Mouse (Mus musculus) ES-E14 (cell line): ENCODE data around the gene Tnr. TPM values are rescaled to one million over a fixed set of nuclear protein-coding genes. Genes with fewer than 3 reads are reported as not detected.

Source experiments
- DNase-seq: peaks from one replicate; pipeline ENCODE4 v3.0.0-alpha.2; 2013; ENCODE audit warnings: low read depth, low spot score
- H3K27ac ChIP-seq: 2 replicates; pipeline ENCODE4 v1.5.1; 2012; ENCODE audit warnings: low read depth, mild to moderate bottlenecking, low read length, moderate library complexity, mixed read lengths; ENCODE audit not compliant: poor library complexity, insufficient read depth, severe bottlenecking
- H3K36me3 ChIP-seq: 2 replicates; pipeline ENCODE4 v1.6.1; 2012; ENCODE audit warnings: mild to moderate bottlenecking, low read length, moderate library complexity, mixed read lengths; ENCODE audit not compliant: control insufficient read depth, poor library complexity, insufficient read depth, severe bottlenecking
- H3K4me1 ChIP-seq, 2 experiments: fragments of 150-350 bp in 1 of 2; sonication (generic) in 1 of 2; 2 replicates each; pipeline ENCODE4 v1.6.1; 2012; ENCODE audit warnings: low read length in 2 of 2, mild to moderate bottlenecking in 1 of 2, mixed read lengths in 1 of 2; ENCODE audit not compliant: control insufficient read depth in 2 of 2, insufficient read depth in 2 of 2, poor library complexity in 1 of 2
- H3K4me3 ChIP-seq, 2 experiments: fragments of 150-350 bp in 1 of 2; sonication (generic) in 1 of 2; 2 replicates each; pipeline ENCODE4 v1.5.1; 2012; ENCODE audit warnings: low read length in 2 of 2, low read depth in 1 of 2, mild to moderate bottlenecking in 1 of 2, mixed read lengths in 1 of 2; ENCODE audit not compliant: insufficient read depth in 1 of 2, poor library complexity in 1 of 2, severe bottlenecking in 1 of 2
- H3K9ac ChIP-seq: 2 replicates; pipeline ENCODE4 v1.6.1; 2012; ENCODE audit warnings: low read depth, mild to moderate bottlenecking, low read length, mixed read lengths; ENCODE audit not compliant: poor library complexity, insufficient read depth, severe bottlenecking
- H3K9me3 ChIP-seq: fragments of 150-350 bp; sonication (generic); 2 replicates; pipeline ENCODE4 v1.6.1; 2012; ENCODE audit warnings: low read depth, mild to moderate bottlenecking, low read length; ENCODE audit not compliant: control insufficient read depth, insufficient read depth
- CHD2 ChIP-seq: IDR thresholded peaks from 2 replicates; pipeline ENCODE4 v1.6.1; 2014; ENCODE audit warnings: mild to moderate bottlenecking, low read depth, low read length, inconsistent platforms
- HCFC1 ChIP-seq: IDR thresholded peaks from 2 replicates; pipeline ENCODE4 v1.6.1; 2012; ENCODE audit warnings: low read length, inconsistent platforms, borderline replicate concordance; ENCODE audit not compliant: insufficient read depth
- MAFK ChIP-seq: IDR thresholded peaks from 2 replicates; pipeline ENCODE4 v1.6.1; 2014; ENCODE audit warnings: mild to moderate bottlenecking, low read depth, low read length, inconsistent platforms; ENCODE audit not compliant: insufficient read depth
- ZC3H11A ChIP-seq: IDR thresholded peaks from 2 replicates; pipeline ENCODE4 v1.6.1; 2012; ENCODE audit warnings: low read depth, mild to moderate bottlenecking, inconsistent platforms, low read length, borderline replicate concordance
- ZNF384 ChIP-seq: IDR thresholded peaks from 2 replicates; pipeline ENCODE4 v1.6.1; 2012; ENCODE audit warnings: low read depth, low read length, inconsistent platforms
- in situ Hi-C, 2 experiments: fragments of 600-800 bp; cut with MboI; formaldehyde crosslinking; loops; one replicate each; pipeline ENCODE4 v1.15.1; 2025; ENCODE audit warnings: low sequenced_read_pairs in 2 of 2, inconsistent platforms in 1 of 2; ENCODE audit not compliant: unreplicated experiment in 2 of 2
- total RNA-seq: library from RNA; depleted of rRNA; stranded (reverse); fragments of 300-350 nt; gene quantifications from 2 replicates; pipeline ENCODE4 v1.2.3, GENCODE M21; 2012

The Tnr gene
- total RNA-seq, 1 experiment, result not detected

- no peak for DNase-seq
- TF ChIP-seq HCFC1 (no peak), CHD2 (no peak)
- Histone ChIP-seq H3K36me3 (no peaks in the 10 kb centered on the region), H3K9ac (no peak overlapping the region), H3K4me3 (no peak overlapping the region), H3K9me3 (no peaks in the 10 kb centered on the region), H3K27ac (no peak overlapping the region), H3K4me1 (no peaks in the 10 kb centered on the region)
- in situ Hi-C loops, result no loop called here
These were observed 91.3 kb downstream of the Tnr start for GRCm38 (mm10) chr1:159614644-159615431.

- Histone ChIP-seq H3K9me3 (no peaks in the 10 kb centered on the region), H3K27ac (no peak overlapping the region), H3K9ac (no peak overlapping the region), H3K4me1 (no peaks in the 10 kb centered on the region), H3K4me3 (no peak overlapping the region), H3K36me3 (no peaks in the 10 kb centered on the region)
- DNase-seq, result no peak
- TF ChIP-seq HCFC1, result no peak
- TF ChIP-seq ZC3H11A, result no peak
- no peak for TF ChIP-seq CHD2
- no peak for TF ChIP-seq ZNF384
- no peak for TF ChIP-seq MAFK
- in situ Hi-C loops, result no loop called here
These were observed 92.1 kb downstream of the Tnr start for GRCm38 (mm10) chr1:159615686-159616085.

GRCm38 (mm10) chr1:159619205-159619604 lies 95.6 kb downstream of the Tnr start:
- Histone ChIP-seq H3K9me3 (no peaks in the 10 kb centered on the region), H3K9ac (no peak overlapping the region), H3K4me3 (no peak overlapping the region), H3K4me1 (no peaks in the 10 kb centered on the region), H3K36me3 (no peaks in the 10 kb centered on the region), H3K27ac (no peak overlapping the region)
- TF ChIP-seq ZC3H11A (no peak), MAFK (no peak), ZNF384 (no peak), CHD2 (no peak), HCFC1 (no peak)
- DNase-seq, result no peak
- in situ Hi-C loops, result no loop called here

GRCm38 (mm10) chr1:159621321-159621720 lies 97.8 kb downstream of the Tnr start:
- in situ Hi-C loops, result no loop called here
- H3K36me3 ChIP-seq, result no peaks in the 10 kb centered on the region

GRCm38 (mm10) chr1:159629119-159629518 lies 105.5 kb downstream of the Tnr start:
- H3K4me3 ChIP-seq, result no peak overlapping the region
- TF ChIP-seq ZC3H11A (no peak), MAFK (no peak), CHD2 (no peak), HCFC1 (no peak), ZNF384 (no peak)
- H3K36me3 ChIP-seq, result no peaks in the 10 kb centered on the region
- H3K27ac ChIP-seq, result no peak overlapping the region
- in situ Hi-C loops, result no loop called here
- H3K4me1 ChIP-seq, result no peaks in the 10 kb centered on the region
- H3K9ac ChIP-seq, result no peak overlapping the region
- no peak for DNase-seq
- no peaks in the 10 kb centered on the region for H3K9me3 ChIP-seq

More at GRCm38 (mm10) chr1:159621321-159621720, 97.8 kb downstream of the Tnr start:
- DNase-seq, result peak; percentile 20
- H3K4me3 ChIP-seq, result no peak overlapping the region
- no peak overlapping the region for H3K27ac ChIP-seq
- TF ChIP-seq MAFK, result no peak
- no peak for TF ChIP-seq HCFC1
- TF ChIP-seq ZNF384, result no peak
- H3K9me3 ChIP-seq, result no peaks in the 10 kb centered on the region
- H3K9ac ChIP-seq, result no peak overlapping the region
- H3K4me1 ChIP-seq, result no peaks in the 10 kb centered on the region
